Mouse (Mus musculus): ENCODE measurements at regions not wholly inside any gene's neighbourhood (a gene's known extent, or its start where the extent isn't known, plus 50 kb on each side); places are given as distances from the start of the nearest gene placed in this dataset.

- no peak for DNase-seq (ENCODE audit: low spot score in 2 of 2)
- intact Hi-C loops (cut with DNase I) = no loop called here
Measured at GRCm38 (mm10) chr5:118316310-118317017, 71.4 kb downstream of the 2410131K14Rik start.

- no peak for DNase-seq (ENCODE audit: low spot score in 2 of 2)
- intact Hi-C loops (cut with DNase I) = no loop called here
Measured at GRCm38 (mm10) chr5:118318073-118318472, 73.0 kb downstream of the 2410131K14Rik start.

GRCm38 (mm10) chr5:118318883-118319282 is 73.9 kb downstream of the 2410131K14Rik start:
- intact Hi-C loops (cut with DNase I) = no loop called here
- DNase-seq (ENCODE audit: low spot score in 2 of 2) = no peak

- intact Hi-C loops (cut with DNase I) = no loop called here
Measured at GRCm38 (mm10) chr5:118321719-118322455, 76.9 kb downstream of the 2410131K14Rik start.

GRCm38 (mm10) chr5:118323151-118323550 is 78.1 kb downstream of the 2410131K14Rik start:
- intact Hi-C loops (cut with DNase I) = no loop called here
- no peak for DNase-seq (ENCODE audit: low spot score in 2 of 2)

More at GRCm38 (mm10) chr5:118321719-118322455, 76.9 kb downstream of the 2410131K14Rik start:
- DNase-seq (ENCODE audit: low spot score in 2 of 2) = peak; percentile 57 to 76

- peak; percentile 65 for DNase-seq (ENCODE audit: low spot score in 2 of 2)
- intact Hi-C loops (cut with DNase I) = loop anchor here (5.0 kb wide), 1 partner anchor 55 kb away; no protein-coding TSS in a partner anchor
Measured at GRCm38 (mm10) chr5:118326837-118327541, 82.0 kb downstream of the 2410131K14Rik start.

GRCm38 (mm10) chr5:118327961-118328712 is 83.1 kb downstream of the 2410131K14Rik start:
- DNase-seq (ENCODE audit: low spot score in 2 of 2) = no peak
- intact Hi-C loops (cut with DNase I) = loop anchor here (5.0 kb wide), 1 partner anchor 56 kb away; no protein-coding TSS in a partner anchor

GRCm38 (mm10) chr5:118329143-118329542 is 84.1 kb downstream of the 2410131K14Rik start:
- DNase-seq (ENCODE audit: low spot score in 2 of 2) = no peak
- intact Hi-C loops (cut with DNase I) = loop anchor here (5.0 kb wide), 1 partner anchor 57 kb away; no protein-coding TSS in a partner anchor

- intact Hi-C loops (cut with DNase I) = loop anchor here (5.0 to 10.0 kb wide), 3 partner anchors 94 to 406 kb away; no protein-coding TSS in a partner anchor
- DNase-seq (ENCODE audit: low spot score in 2 of 2) = no peak
Measured at GRCm38 (mm10) chr5:118331286-118331607, 86.2 kb downstream of the 2410131K14Rik start.

GRCm38 (mm10) chr5:118331608-118332394 is 86.8 kb downstream of the 2410131K14Rik start:
- intact Hi-C loops (cut with DNase I) = loop anchor here (1.0 to 10.0 kb wide), 4 partner anchors 93 to 406 kb away; partner anchors contain the start of gene Med13l
- peak; percentile 88 to 90 for DNase-seq (ENCODE audit: low spot score in 2 of 2)

- intact Hi-C loops (cut with DNase I) = loop anchor here (5.0 to 10.0 kb wide), 3 partner anchors 91 to 403 kb away; no protein-coding TSS in a partner anchor
- no peak for DNase-seq (ENCODE audit: low spot score in 2 of 2)
Measured at GRCm38 (mm10) chr5:118334054-118334453, 89.0 kb downstream of the 2410131K14Rik start.

GRCm38 (mm10) chr5:118338186-118338585 is 93.2 kb downstream of the 2410131K14Rik start:
- intact Hi-C loops (cut with DNase I) = loop anchor here (10.0 kb wide), 1 partner anchor 87 kb away; no protein-coding TSS in a partner anchor

GRCm38 (mm10) chr5:118339676-118340661 is 94.9 kb downstream of the 2410131K14Rik start:
- DNase-seq (ENCODE audit: low spot score in 2 of 2) = peak; percentile 29 to 43
- intact Hi-C loops (cut with DNase I) = loop anchor here (10.0 kb wide), 1 partner anchor 85 kb away; no protein-coding TSS in a partner anchor

More at GRCm38 (mm10) chr5:118338186-118338585, 93.2 kb downstream of the 2410131K14Rik start:
- no peak for DNase-seq (ENCODE audit: low spot score in 2 of 2)

- peak in 1 of 2 experiments; percentile 49 for DNase-seq (ENCODE audit: low spot score in 2 of 2)
- intact Hi-C loops (cut with DNase I) = no loop called here
Measured at GRCm38 (mm10) chr5:118343444-118344320, 98.7 kb downstream of the 2410131K14Rik start.

GRCm38 (mm10) chr5:118345226-118345625 is 100.2 kb downstream of the 2410131K14Rik start:
- no peak for DNase-seq (ENCODE audit: low spot score in 2 of 2)
- intact Hi-C loops (cut with DNase I) = no loop called here

- no peak for DNase-seq (ENCODE audit: low spot score in 2 of 2)
- intact Hi-C loops (cut with DNase I) = no loop called here
Measured at GRCm38 (mm10) chr5:118349057-118349456, 104.0 kb downstream of the 2410131K14Rik start.

All from left cerebral cortex, postnatal 14 days (tissue).